Mouse (Mus musculus) brain, embryonic 18.5 days (tissue): Measurements from ENCODE around the gene Zfyve9.

Experiments used
- DNase-seq: peaks from one replicate; pipeline ENCODE4 v3.0.0-alpha.2; 2012; ENCODE audit warnings: low read depth, low spot score

Gene Zfyve9

DNA sequence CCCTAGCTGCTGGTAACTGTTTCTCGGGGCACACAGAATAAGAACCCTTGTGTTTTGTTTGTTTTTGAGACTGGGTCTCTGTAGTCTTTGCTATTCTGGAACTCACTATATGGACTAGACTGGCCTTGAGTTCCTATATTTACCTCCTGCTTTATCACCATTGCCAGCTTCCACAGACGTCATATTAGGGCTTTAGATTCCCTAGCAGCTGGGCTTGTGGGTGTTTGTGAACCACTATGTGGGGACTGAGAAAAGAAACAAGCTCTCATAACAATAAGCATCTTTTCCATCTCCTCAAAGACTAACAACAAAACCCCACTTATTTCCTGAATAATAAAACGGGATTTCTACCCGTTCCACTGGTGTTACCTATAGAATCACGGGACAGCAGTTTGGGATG, 169.7 kb downstream of the Zfyve9 start:
- no peak for DNase-seq

DNA sequence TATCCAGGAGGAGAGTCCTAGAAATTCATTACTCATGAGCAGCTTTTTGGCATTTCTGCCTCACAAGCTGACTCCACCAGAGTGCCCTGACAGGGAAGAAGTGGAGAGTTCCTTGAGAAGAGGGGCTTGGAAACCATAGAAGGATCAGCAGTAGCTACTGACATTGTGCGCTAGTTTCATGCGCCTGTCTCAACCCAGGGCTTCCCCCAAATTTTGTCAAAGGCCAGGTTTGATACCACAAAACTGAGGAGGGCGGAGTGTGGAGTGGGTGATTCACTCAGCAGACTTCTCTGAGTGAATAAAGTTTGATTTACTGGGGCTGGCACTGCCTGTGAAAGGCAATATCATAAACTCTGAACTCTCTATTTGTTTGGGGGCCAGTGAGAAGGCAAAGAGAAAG, 171.9 kb downstream of the Zfyve9 start:
- no peak for DNase-seq

DNA sequence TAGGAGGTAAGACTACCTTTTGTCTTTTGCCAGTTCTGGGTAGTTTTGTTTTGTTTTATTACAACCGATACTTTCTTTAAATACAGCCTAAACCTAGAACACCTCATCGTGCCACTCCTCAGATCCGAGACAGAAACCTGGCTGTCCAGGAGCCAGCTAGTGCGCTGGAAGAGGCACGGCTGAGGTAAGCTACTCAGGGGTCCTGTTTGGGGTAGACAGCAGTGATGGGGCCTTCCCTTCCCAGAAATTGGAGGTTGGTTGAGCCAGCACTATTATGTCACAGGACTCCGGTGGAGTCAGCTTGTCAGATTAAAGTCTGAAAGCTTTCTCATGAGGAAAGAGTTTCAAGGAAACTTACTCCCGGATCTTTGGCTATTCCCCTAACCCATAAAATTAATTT, 178.7 kb downstream of the Zfyve9 start:
- no peak for DNase-seq

DNA sequence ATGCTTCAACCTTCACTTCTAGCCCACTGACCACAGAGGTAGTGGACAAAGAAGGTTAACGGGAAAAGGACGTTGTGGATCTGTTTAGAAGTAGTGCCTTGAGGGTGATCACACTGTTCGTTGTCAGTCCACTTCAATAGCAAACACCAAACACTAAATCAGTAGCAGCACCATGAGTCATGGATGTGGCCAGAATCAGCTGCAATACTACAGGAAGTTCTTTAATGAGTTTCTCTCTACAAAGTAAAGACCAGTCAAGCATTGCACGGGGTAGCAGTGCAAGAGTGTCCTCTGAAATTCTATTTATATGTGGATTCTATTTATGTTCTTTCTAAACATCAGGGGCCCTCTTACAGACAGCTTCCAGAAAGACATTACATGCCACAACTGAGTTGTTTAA, 182.3 kb downstream of the Zfyve9 start:
- no peak for DNase-seq

DNA sequence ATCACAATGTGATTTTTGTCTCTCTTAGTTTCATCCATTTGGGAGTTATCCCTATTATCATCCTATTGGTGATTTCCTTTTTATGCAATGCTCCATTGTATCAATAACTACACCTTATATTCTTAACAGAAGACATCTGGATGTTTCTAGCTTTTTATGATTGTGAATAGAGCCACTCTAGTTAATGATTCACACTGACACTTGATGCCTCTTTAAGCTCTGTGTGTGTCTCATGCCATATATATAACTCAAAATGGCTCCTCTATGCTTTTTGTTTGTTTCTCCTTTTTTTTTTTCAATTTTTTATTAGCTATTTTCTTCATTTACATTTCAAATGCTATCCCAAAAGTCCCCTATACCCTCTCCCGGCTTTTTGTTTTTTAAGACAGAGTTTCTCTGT, 184.8 kb downstream of the Zfyve9 start:
- no peak for DNase-seq

DNA sequence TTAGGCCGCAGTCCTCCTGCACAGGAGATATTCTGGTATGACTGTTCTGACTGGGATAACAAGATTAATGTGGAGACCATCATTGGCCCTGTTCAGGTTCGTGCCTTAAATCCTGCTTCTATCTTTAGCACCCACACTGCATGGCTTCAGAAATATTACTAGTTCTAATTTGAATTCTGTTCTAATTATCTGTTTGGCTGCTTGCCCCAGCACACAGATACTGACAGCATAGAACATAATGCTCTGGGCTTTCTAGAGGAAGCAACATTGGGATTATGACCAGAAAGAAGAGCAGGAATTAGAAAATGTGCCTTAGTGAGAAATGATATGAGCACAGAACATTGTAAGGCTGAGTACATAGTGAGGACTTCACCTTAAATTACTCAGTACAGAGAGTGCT, 187.2 kb downstream of the Zfyve9 start:
- no peak for DNase-seq
